Mouse (Mus musculus) hindbrain, embryonic 14.5 days (tissue): ENCODE measurements around the gene Sptssb. TPM values are rescaled to one million over a fixed set of nuclear protein-coding genes. Genes with fewer than 3 reads are reported as not detected.

Source experiments
- ATAC-seq: fragments of 200-750 bp; cut with Nextera tagmentation; 2 replicates; pipeline ENCODE4 v1.8.0; 2017; ENCODE audit warnings: moderate number of reproducible peaks, mild to moderate bottlenecking, moderate TSS enrichment, moderate library complexity; ENCODE audit not compliant: low FRiP score
- DNase-seq: peaks from one replicate; pipeline ENCODE4 v3.0.0-alpha.2; 2015; ENCODE audit warnings: low spot score
- H3K27ac ChIP-seq: fragments of 300-500 bp; sonication (generic); 2 replicates; pipeline ENCODE4 v1.5.1; 2014; ENCODE audit warnings: mild to moderate bottlenecking, moderate library complexity
- H3K27me3 ChIP-seq: fragments of 300-500 bp; sonication (generic); 2 replicates; pipeline ENCODE4 v1.6.1; 2014; ENCODE audit warnings: mild to moderate bottlenecking, low read length, mixed read lengths; ENCODE audit not compliant: control insufficient read depth, insufficient read depth
- H3K36me3 ChIP-seq: fragments of 300-500 bp; sonication (generic); replicated peaks from 2 replicates; pipeline ENCODE4 v1.6.1; 2014; ENCODE audit not compliant: control insufficient read depth, insufficient read depth
- H3K4me1 ChIP-seq: fragments of 300-500 bp; sonication (generic); replicated peaks from 2 replicates; pipeline ENCODE4 v1.6.1; 2014; ENCODE audit warnings: antibody characterized with exemption, low read length, mixed read lengths; ENCODE audit not compliant: control insufficient read depth, insufficient read depth
- H3K4me2 ChIP-seq: fragments of 300-500 bp; sonication (generic); replicated peaks from 2 replicates; pipeline ENCODE4 v1.6.1; 2014; ENCODE audit warnings: mild to moderate bottlenecking, moderate library complexity
- H3K4me3 ChIP-seq: fragments of 300-500 bp; sonication (generic); replicated peaks from 2 replicates; pipeline ENCODE4 v1.5.1; 2014; ENCODE audit warnings: mild to moderate bottlenecking, low read length
- H3K9ac ChIP-seq: fragments of 300-500 bp; sonication (generic); 2 replicates; pipeline ENCODE4 v1.6.1; 2014
- H3K9me3 ChIP-seq: fragments of 300-500 bp; sonication (generic); 2 replicates; pipeline ENCODE4 v1.6.1; 2016; ENCODE audit warnings: low read length; ENCODE audit not compliant: control insufficient read depth
- WGBS: fragments of 180-500 bp; shearing (Covaris S2); extraction: QIAGEN DNeasy Blood & Tissue Kit; methylation state at CpG from one replicate; pipeline ENCODE4 v1.1.7; 2014; 5-methylcytosine and 5-hydroxymethylcytosine counted together
- polyA plus RNA-seq: library from polyadenylated mRNA; unstranded; fragments of >200 nt; fragmentation: Nextera tagmentation; extraction: Ambion mirVana; gene quantifications from 2 replicates; pipeline ENCODE4 v1.2.1, GENCODE M21; 2014

Sptssb gene
- polyA plus RNA-seq, 1 experiment from 2014 or later, result 0.67 TPM

GRCm38 (mm10) chr3:69779246-69779796 lies 80.4 kb downstream of the Sptssb start:
- ATAC-seq (no peak), DNase-seq (no peak)
- no peak overlapping the region for H3K9ac ChIP-seq
- no peaks in the 10 kb centered on the region for H3K9me3 ChIP-seq
- no peak overlapping the region for H3K4me3 ChIP-seq
- no peaks in the 10 kb centered on the region for H3K36me3 ChIP-seq
- no peak overlapping the region for H3K27ac ChIP-seq
- H3K4me1 ChIP-seq, result no peaks in the 10 kb centered on the region
- H3K4me2 ChIP-seq, result no peak overlapping the region
- H3K27me3 ChIP-seq, result no peaks in the 10 kb centered on the region
- WGBS, result 86% methylated on average over 4 of the region's 4 CpGs

GRCm38 (mm10) chr3:69773356-69773755 lies 86.4 kb downstream of the Sptssb start:
- no peak overlapping the region for H3K27ac ChIP-seq

More at GRCm38 (mm10) chr3:69773356-69773755, 86.4 kb downstream of the Sptssb start:
- Histone ChIP-seq H3K36me3 (no peaks in the 10 kb centered on the region), H3K9ac (no peak overlapping the region), H3K27me3 (no peaks in the 10 kb centered on the region), H3K9me3 (no peaks in the 10 kb centered on the region), H3K4me2 (no peak overlapping the region), H3K4me1 (no peaks in the 10 kb centered on the region), H3K4me3 (no peak overlapping the region)
- ATAC-seq, result no peak
- no peak for DNase-seq
- 90% methylated on average over 4 of the region's 4 CpGs for WGBS

Other genes with a start within 250 kb of the Sptssb start
- 111 and 113 TPM in 2 replicates for gene Nmd3, start 138.0 kb downstream of the Sptssb start, polyA plus RNA-seq
- not detected in 2 replicates for gene Otol1, start 147.7 kb upstream of the Sptssb start, polyA plus RNA-seq